Mouse (Mus musculus) embryonic facial prominence, embryonic 15.5 days (tissue): Measurements from ENCODE around the gene Clip3. TPM values are rescaled to one million over a fixed set of nuclear protein-coding genes. Genes with fewer than 3 reads are reported as not detected.
A peak's percentile ranks its signal among the peaks of the same experiment; 100 is the strongest.

Experiments used
- ATAC-seq: fragments of 200-750 bp; cut with Nextera tagmentation; 2 replicates; pipeline ENCODE4 v1.8.0; 2017; ENCODE audit warnings: low read depth, moderate TSS enrichment; ENCODE audit not compliant: insufficient number of reproducible peaks, low FRiP score, low TSS enrichment
- H3K27ac ChIP-seq: fragments of 300-500 bp; sonication (generic); replicated peaks from 2 replicates; pipeline ENCODE4 v1.5.1; 2015; ENCODE audit warnings: mild to moderate bottlenecking, inconsistent platforms
- H3K27me3 ChIP-seq: fragments of 300-500 bp; sonication (generic); 2 replicates; pipeline ENCODE4 v1.6.1; 2015; ENCODE audit warnings: inconsistent platforms
- H3K36me3 ChIP-seq: fragments of 300-500 bp; sonication (generic); 2 replicates; pipeline ENCODE4 v1.6.1; 2015; ENCODE audit warnings: mild to moderate bottlenecking, inconsistent platforms
- H3K4me1 ChIP-seq: fragments of 300-500 bp; sonication (generic); 2 replicates; pipeline ENCODE4 v1.6.1; 2015; ENCODE audit warnings: inconsistent platforms
- H3K4me2 ChIP-seq: fragments of 300-500 bp; sonication (generic); replicated peaks from 2 replicates; pipeline ENCODE4 v1.6.1; 2015; ENCODE audit warnings: mild to moderate bottlenecking, inconsistent platforms
- H3K4me3 ChIP-seq: fragments of 300-500 bp; sonication (generic); replicated peaks from 2 replicates; pipeline ENCODE4 v1.5.1; 2015; ENCODE audit warnings: mild to moderate bottlenecking, inconsistent platforms
- H3K9ac ChIP-seq: fragments of 300-500 bp; sonication (generic); 2 replicates; pipeline ENCODE4 v1.6.1; 2015; ENCODE audit warnings: inconsistent platforms
- H3K9me3 ChIP-seq: fragments of 300-500 bp; sonication (generic); replicated peaks from 2 replicates; pipeline ENCODE4 v1.6.1; 2016; ENCODE audit warnings: inconsistent platforms
- WGBS: fragments of 180-500 bp; shearing (Covaris S2); methylation state at CpG from one replicate; pipeline ENCODE4 v1.1.7; 2015; 5-methylcytosine and 5-hydroxymethylcytosine counted together
- polyA plus RNA-seq: library from polyadenylated mRNA; unstranded; fragments of >200 nt; fragmentation: Nextera tagmentation; extraction: Ambion mirVana; gene quantifications from 2 replicates; pipeline ENCODE4 v1.2.1, GENCODE M21; 2015

Clip3 gene
- polyA plus RNA-seq, 1 experiment from 2014 or later = 47.3 TPM

GRCm38 (mm10) chr7:30327140-30327539 is 35.6 kb downstream of the Clip3 start:
- Histone ChIP-seq H3K4me3 (no peak overlapping the region), H3K27ac (no peak overlapping the region), H3K27me3 (peaks cover 4% of the 10 kb centered on the region; the same call in 1 of the 2 replicates), H3K4me1 (peaks cover 11% of the 10 kb centered on the region; the same call in 1 of the 2 replicates), H3K9me3 (0 out of 2 replicates have a peak, but pooled peaks cover 4% of the 10 kb centered on the region), H3K9ac (no peak overlapping the region), H3K36me3 (no peaks in the 10 kb centered on the region), H3K4me2 (no peak overlapping the region)
- no peak for ATAC-seq
- WGBS = 57% methylated on average over 15 of the region's 15 CpGs

- WGBS = 52% methylated on average over 10 of the region's 10 CpGs
Observed at GRCm38 (mm10) chr7:30328379-30328778, 36.9 kb downstream of the Clip3 start.

GRCm38 (mm10) chr7:30331887-30332286 is 40.4 kb downstream of the Clip3 start:
- peak; percentile 75 for ATAC-seq
- H3K4me3 ChIP-seq = 0 out of 2 replicates have a peak overlapping the region, but pooled peaks have one; percentile 0
- 5% methylated on average over 13 of the region's 13 CpGs for WGBS
- H3K27me3 ChIP-seq = peaks cover 16% of the 10 kb centered on the region
- H3K9ac ChIP-seq = no peak overlapping the region
- H3K4me2 ChIP-seq = peak overlapping the region; percentile 19; the same call in 1 of the 2 replicates
- H3K9me3 ChIP-seq = no peaks in the 10 kb centered on the region
- H3K36me3 ChIP-seq = no peaks in the 10 kb centered on the region
- H3K27ac ChIP-seq = no peak overlapping the region
- peaks cover 28% of the 10 kb centered on the region for H3K4me1 ChIP-seq

More at GRCm38 (mm10) chr7:30328379-30328778, 36.9 kb downstream of the Clip3 start:
- Histone ChIP-seq H3K36me3 (no peaks in the 10 kb centered on the region), H3K4me2 (no peak overlapping the region), H3K9me3 (0 out of 2 replicates have a peak, but pooled peaks cover 4% of the 10 kb centered on the region), H3K4me1 (peaks cover 16% of the 10 kb centered on the region), H3K27me3 (peaks cover 4% of the 10 kb centered on the region; the same call in 1 of the 2 replicates), H3K9ac (no peak overlapping the region), H3K4me3 (no peak overlapping the region), H3K27ac (no peak overlapping the region)
- no peak for ATAC-seq

GRCm38 (mm10) chr7:30332622-30333259 is 41.2 kb downstream of the Clip3 start:
- H3K9ac ChIP-seq = no peak overlapping the region
- H3K27me3 ChIP-seq = peaks cover 16% of the 10 kb centered on the region
- H3K36me3 ChIP-seq = no peaks in the 10 kb centered on the region
- H3K27ac ChIP-seq = no peak overlapping the region
- ATAC-seq = no peak
- no peak overlapping the region for H3K4me2 ChIP-seq
- no peak overlapping the region for H3K4me3 ChIP-seq
- H3K4me1 ChIP-seq = peaks cover 28% of the 10 kb centered on the region
- no peaks in the 10 kb centered on the region for H3K9me3 ChIP-seq
- 60% methylated on average over 18 of the region's 18 CpGs for WGBS

- Histone ChIP-seq H3K9ac (no peak overlapping the region), H3K27ac (no peak overlapping the region), H3K27me3 (peaks cover 16% of the 10 kb centered on the region)
Observed at GRCm38 (mm10) chr7:30333436-30333835, 41.9 kb downstream of the Clip3 start.

GRCm38 (mm10) chr7:30334563-30334962 is 43.0 kb downstream of the Clip3 start:
- Histone ChIP-seq H3K9ac (no peak overlapping the region), H3K27me3 (peaks cover 22% of the 10 kb centered on the region), H3K4me3 (no peak overlapping the region), H3K9me3 (no peaks in the 10 kb centered on the region), H3K36me3 (no peaks in the 10 kb centered on the region), H3K4me2 (no peak overlapping the region), H3K27ac (no peak overlapping the region), H3K4me1 (peaks cover 28% of the 10 kb centered on the region)
- 60% methylated on average over 5 of the region's 5 CpGs for WGBS
- no peak for ATAC-seq

More at GRCm38 (mm10) chr7:30333436-30333835, 41.9 kb downstream of the Clip3 start:
- Histone ChIP-seq H3K9me3 (no peaks in the 10 kb centered on the region), H3K4me1 (peaks cover 28% of the 10 kb centered on the region), H3K4me3 (no peak overlapping the region), H3K4me2 (no peak overlapping the region), H3K36me3 (no peaks in the 10 kb centered on the region)
- ATAC-seq = 0 out of 2 replicates have a peak, but pooled peaks have one; percentile 43
- WGBS = 14% methylated on average over 4 of the region's 4 CpGs

GRCm38 (mm10) chr7:30335688-30336087 is 44.2 kb downstream of the Clip3 start:
- H3K27ac ChIP-seq = no peak overlapping the region
- 72% methylated on average over 6 of the region's 6 CpGs for WGBS
- H3K4me3 ChIP-seq = no peak overlapping the region
- peaks cover 22% of the 10 kb centered on the region for H3K27me3 ChIP-seq
- H3K4me1 ChIP-seq = peaks cover 28% of the 10 kb centered on the region
- no peak overlapping the region for H3K4me2 ChIP-seq
- no peak overlapping the region for H3K9ac ChIP-seq
- no peaks in the 10 kb centered on the region for H3K36me3 ChIP-seq
- no peak for ATAC-seq
- H3K9me3 ChIP-seq = no peaks in the 10 kb centered on the region

GRCm38 (mm10) chr7:30336384-30336783 is 44.9 kb downstream of the Clip3 start:
- no peaks in the 10 kb centered on the region for H3K9me3 ChIP-seq
- peak overlapping the region; percentile 9; the same call in 1 of the 2 replicates for H3K4me2 ChIP-seq
- no peak overlapping the region for H3K4me3 ChIP-seq
- H3K36me3 ChIP-seq = no peaks in the 10 kb centered on the region
- no peak overlapping the region for H3K9ac ChIP-seq
- no peak for ATAC-seq
- under 1% methylated on average over 9 of the region's 9 CpGs for WGBS
- H3K27me3 ChIP-seq = peaks cover 22% of the 10 kb centered on the region
- peaks cover 28% of the 10 kb centered on the region for H3K4me1 ChIP-seq
- no peak overlapping the region for H3K27ac ChIP-seq

GRCm38 (mm10) chr7:30339432-30340109 is 48.0 kb downstream of the Clip3 start:
- WGBS = 74% methylated on average over 5 of the region's 5 CpGs
- no peak overlapping the region for H3K27ac ChIP-seq
- H3K36me3 ChIP-seq = no peaks in the 10 kb centered on the region
- no peak overlapping the region for H3K9ac ChIP-seq
- H3K4me3 ChIP-seq = no peak overlapping the region
- H3K4me2 ChIP-seq = no peak overlapping the region
- no peak; the same call in 1 of the 2 replicates for ATAC-seq
- H3K4me1 ChIP-seq = peaks cover 7% of the 10 kb centered on the region; the same call in 1 of the 2 replicates
- no peaks in the 10 kb centered on the region for H3K9me3 ChIP-seq
- H3K27me3 ChIP-seq = peaks cover 24% of the 10 kb centered on the region

- Histone ChIP-seq H3K4me1 (peaks cover 5% of the 10 kb centered on the region; the same call in 1 of the 2 replicates), H3K27me3 (peaks cover 39% of the 10 kb centered on the region), H3K27ac (no peak overlapping the region), H3K9ac (no peak overlapping the region), H3K36me3 (no peaks in the 10 kb centered on the region), H3K4me2 (no peak overlapping the region), H3K4me3 (no peak overlapping the region), H3K9me3 (no peaks in the 10 kb centered on the region)
- no peak for ATAC-seq
- 26% methylated on average over 21 of the region's 21 CpGs for WGBS
Observed at GRCm38 (mm10) chr7:30346635-30347379, 55.3 kb downstream of the Clip3 start.

GRCm38 (mm10) chr7:30347828-30348227 is 56.3 kb downstream of the Clip3 start:
- H3K4me2 ChIP-seq = peak overlapping the region; percentile 17; the same call in 1 of the 2 replicates
- no peak overlapping the region for H3K4me3 ChIP-seq
- H3K9me3 ChIP-seq = no peaks in the 10 kb centered on the region
- H3K27ac ChIP-seq = no peak overlapping the region
- peaks cover 5% of the 10 kb centered on the region; the same call in 1 of the 2 replicates for H3K4me1 ChIP-seq
- ATAC-seq = no peak
- WGBS = 2% methylated on average over 30 of the region's 30 CpGs
- peaks cover 34% of the 10 kb centered on the region for H3K27me3 ChIP-seq
- H3K9ac ChIP-seq = no peak overlapping the region
- H3K36me3 ChIP-seq = no peaks in the 10 kb centered on the region
